Mouse (Mus musculus) small intestine, adult 2 months (tissue): ENCODE measurements around the gene Wbp4.

Experiments
- CTCF ChIP-seq: fragments of 200-500 bp; IDR thresholded peaks from 2 replicates; pipeline ENCODE4 v1.5.1; 2012; ENCODE audit warnings: low read depth, mild to moderate bottlenecking, control low read depth, inconsistent platforms, low read length, moderate library complexity, mixed read lengths; ENCODE audit not compliant: insufficient replicate concordance, insufficient read length; ENCODE audit errors: extremely low read depth
- POLR2A ChIP-seq: fragments of 200-500 bp; IDR thresholded peaks from 2 replicates; pipeline ENCODE4 v1.6.1; 2012; ENCODE audit warnings: low read depth, mild to moderate bottlenecking, control low read depth, inconsistent platforms, low read length, moderate library complexity

DNA sequence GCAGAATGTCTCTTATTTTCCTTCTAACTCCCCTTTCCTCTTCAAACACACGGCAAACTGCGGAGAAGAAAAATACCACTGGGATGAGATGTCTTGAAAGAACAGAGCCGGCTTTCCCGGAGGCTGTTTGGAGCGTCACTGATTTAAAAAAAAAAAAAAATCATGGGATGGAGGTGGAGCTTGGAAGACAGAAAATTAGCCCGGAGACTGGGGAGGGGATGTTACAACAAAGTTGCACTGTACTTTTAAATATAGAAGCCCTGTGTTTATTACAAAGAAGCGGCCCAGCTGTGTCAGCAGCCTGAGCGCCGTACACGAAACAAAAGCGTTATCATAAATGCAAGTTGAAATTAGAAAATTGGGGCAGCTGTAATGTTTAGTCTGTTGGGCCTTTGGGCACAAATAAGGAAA lies 936 bp upstream of the Wbp4 start:
- no peak for TF ChIP-seq CTCF
- TF ChIP-seq POLR2A: no peak
